Mouse (Mus musculus) stomach, embryonic 14.5 days (tissue): ENCODE results near the gene Gm5157. TPM values are rescaled to one million over a fixed set of nuclear protein-coding genes. Genes with fewer than 3 reads are reported as not detected.
"Not testable (repeated sequence)": the region's sequence is repeated elsewhere in the genome, so short reads cannot be mapped to it uniquely, and the experiment has no call there.

ENCODE experiments used
- ATAC-seq: fragments of 200-750 bp; cut with Nextera tagmentation; 2 replicates; pipeline ENCODE4 v1.8.0; 2017; ENCODE audit warnings: low read depth, moderate TSS enrichment; ENCODE audit not compliant: insufficient number of reproducible peaks, insufficient read depth, low FRiP score
- H3K27ac ChIP-seq: fragments of 300-500 bp; sonication (generic); 2 replicates; pipeline ENCODE4 v1.5.1; 2014; ENCODE audit warnings: mild to moderate bottlenecking, low read length, moderate library complexity, mixed read lengths
- H3K27me3 ChIP-seq: fragments of 300-500 bp; sonication (generic); 2 replicates; pipeline ENCODE4 v1.6.1; 2014; ENCODE audit warnings: low read length, control low read depth, mixed read lengths; ENCODE audit not compliant: control insufficient read depth, insufficient read depth
- H3K36me3 ChIP-seq: fragments of 300-500 bp; sonication (generic); 2 replicates; pipeline ENCODE4 v1.6.1; 2014; ENCODE audit warnings: mild to moderate bottlenecking, control low read depth, low read length, moderate library complexity, mixed read lengths; ENCODE audit not compliant: control insufficient read depth, insufficient read depth
- H3K4me1 ChIP-seq: fragments of 300-500 bp; sonication (generic); 2 replicates; pipeline ENCODE4 v1.6.1; 2014; ENCODE audit warnings: low read length, control low read depth, mixed read lengths; ENCODE audit not compliant: control insufficient read depth, insufficient read depth
- H3K4me2 ChIP-seq: fragments of 300-500 bp; sonication (generic); replicated peaks from 2 replicates; pipeline ENCODE4 v1.6.1; 2014; ENCODE audit warnings: low read depth, low read length, control low read depth
- H3K4me3 ChIP-seq: fragments of 300-500 bp; sonication (generic); 2 replicates; pipeline ENCODE4 v1.5.1; 2014; ENCODE audit warnings: low read depth, low read length, control low read depth
- H3K9ac ChIP-seq: fragments of 300-500 bp; sonication (generic); replicated peaks from 2 replicates; pipeline ENCODE4 v1.6.1; 2014; ENCODE audit warnings: low read depth, mild to moderate bottlenecking, control low read depth, low read length, moderate library complexity, mixed read lengths
- H3K9me3 ChIP-seq: fragments of 300-500 bp; sonication (generic); 2 replicates; pipeline ENCODE4 v1.6.1; 2016; ENCODE audit warnings: low read depth, low read length, control low read depth; ENCODE audit not compliant: control insufficient read depth
- WGBS: fragments of 180-500 bp; shearing (Covaris S2); extraction: QIAGEN DNeasy Blood & Tissue Kit; methylation state at CpG from one replicate; pipeline ENCODE4 v1.1.7; 2014; 5-methylcytosine and 5-hydroxymethylcytosine counted together
- polyA plus RNA-seq: library from polyadenylated mRNA; unstranded; fragments of >200 nt; fragmentation: Nextera tagmentation; extraction: Ambion mirVana; gene quantifications from 2 replicates; pipeline ENCODE4 v1.2.1, GENCODE M21; 2014

Gene Gm5157
- polyA plus RNA-seq = not detected in 2 replicates

GRCm38 (mm10) chr7:21190323-21190722, at the start of gene Gm5157:
Gm5157 (minus strand) TSS chr7:21190423.
- H3K27ac ChIP-seq, H3K4me3 ChIP-seq, H3K4me1 ChIP-seq, H3K27me3 ChIP-seq, H3K9me3 ChIP-seq, H3K4me2 ChIP-seq, H3K36me3 ChIP-seq, ATAC-seq, H3K9ac ChIP-seq: not testable (repeated sequence)
- 26% methylated on average over 1 of the region's 2 CpGs for WGBS

- H3K4me1 ChIP-seq, ATAC-seq, H3K4me3 ChIP-seq, H3K9ac ChIP-seq, H3K4me2 ChIP-seq, H3K9me3 ChIP-seq, H3K27me3 ChIP-seq, H3K27ac ChIP-seq, H3K36me3 ChIP-seq: not testable (repeated sequence)
- WGBS = 14% methylated on average over 1 of the region's 3 CpGs
Measured at GRCm38 (mm10) chr7:21161885-21162284, 28.3 kb downstream of the Gm5157 start, which contains the start of gene Vmn1r123. Vmn1r123 (plus strand) TSS chr7:21162185.

Other genes starting within 250 kb of the Gm5157 start
- gene Vmn1r119, start 178.0 kb downstream of the Gm5157 start, polyA plus RNA-seq = not detected in 2 replicates
- not detected in 2 replicates for gene Vmn1r120, start 136.6 kb downstream of the Gm5157 start, polyA plus RNA-seq
- gene Vmn1r121, start 91.9 kb downstream of the Gm5157 start, polyA plus RNA-seq = not detected in 2 replicates
- not detected in 2 replicates for gene Vmn1r122, start 56.3 kb downstream of the Gm5157 start, polyA plus RNA-seq
- not detected in 2 replicates for gene Vmn1r123, start 28.2 kb downstream of the Gm5157 start, polyA plus RNA-seq
- gene Vmn1r124, start 70.2 kb upstream of the Gm5157 start, polyA plus RNA-seq = not detected in 2 replicates
- not detected in 2 replicates for gene Vmn1r125, start 81.8 kb upstream of the Gm5157 start, polyA plus RNA-seq
- gene Vmn1r126, start 111.0 kb upstream of the Gm5157 start, polyA plus RNA-seq = not detected in 2 replicates
- not detected in 2 replicates for gene Vmn1r127, start 129.4 kb upstream of the Gm5157 start, polyA plus RNA-seq
- not detected in 2 replicates for gene Vmn1r128, start 158.9 kb upstream of the Gm5157 start, polyA plus RNA-seq
- not detected in 2 replicates for gene Vmn1r129, start 170.9 kb upstream of the Gm5157 start, polyA plus RNA-seq
- gene Gm6882, start 242.3 kb upstream of the Gm5157 start, polyA plus RNA-seq = not detected in 2 replicates